Mouse (Mus musculus): ENCODE data around the gene Krt88. TPM values are rescaled to one million over a fixed set of nuclear protein-coding genes. Genes with fewer than 3 reads are reported as not detected.

Gene Krt88
- polyA plus RNA-seq, 1 experiment from 2014 or later: not detected

GRCm38 (mm10) chr15:101483646-101484045 is 36.1 kb downstream of the Krt88 start:
- Histone ChIP-seq H3K36me3 (ENCODE audit: control insufficient read depth, insufficient read depth, low read length) (no peaks in the 10 kb centered on the region), H3K27me3 (replicated peaks; ENCODE audit: control insufficient read depth, insufficient read depth, low read length) (0 out of 2 replicates have a peak, but pooled peaks cover 3% of the 10 kb centered on the region), H3K9me3 (ENCODE audit: control insufficient read depth, low read length) (no peaks in the 10 kb centered on the region), H3K9ac (ENCODE audit: low read length) (no peak overlapping the region), H3K4me3 (ENCODE audit: low read depth, low read length) (no peak overlapping the region), H3K27ac (ENCODE audit: low read depth) (no peak overlapping the region), H3K4me2 (ENCODE audit: low read length) (no peak overlapping the region), H3K4me1 (replicated peaks; ENCODE audit: control insufficient read depth, insufficient read depth, low read length) (no peaks in the 10 kb centered on the region)
- DNase-seq (ENCODE audit: low spot score): no peak
- no peak; the same call in 1 of the 2 replicates for ATAC-seq (replicated peaks; ENCODE audit: low FRiP score, low TSS enrichment, low read depth)
- WGBS: 67% methylated on average over 1 of the region's 1 CpGs

- Histone ChIP-seq H3K9me3 (ENCODE audit: control insufficient read depth, low read length) (no peaks in the 10 kb centered on the region), H3K27ac (ENCODE audit: low read depth) (no peak overlapping the region), H3K4me1 (replicated peaks; ENCODE audit: control insufficient read depth, insufficient read depth, low read length) (no peaks in the 10 kb centered on the region), H3K27me3 (replicated peaks; ENCODE audit: control insufficient read depth, insufficient read depth, low read length) (no peaks in the 10 kb centered on the region), H3K9ac (ENCODE audit: low read length) (no peak overlapping the region), H3K36me3 (ENCODE audit: control insufficient read depth, insufficient read depth, low read length) (no peaks in the 10 kb centered on the region), H3K4me2 (ENCODE audit: low read length) (no peak overlapping the region), H3K4me3 (ENCODE audit: low read depth, low read length) (no peak overlapping the region)
- DNase-seq (ENCODE audit: low spot score): no peak
- WGBS: 52% methylated on average over 1 of the region's 1 CpGs
- ATAC-seq (replicated peaks; ENCODE audit: low FRiP score, low TSS enrichment, low read depth): no peak
Observed at GRCm38 (mm10) chr15:101484939-101485338, 37.4 kb downstream of the Krt88 start.

GRCm38 (mm10) chr15:101485911-101486635 is 38.5 kb downstream of the Krt88 start:
- ATAC-seq (replicated peaks; ENCODE audit: low FRiP score, low TSS enrichment, low read depth) (no peak), DNase-seq (ENCODE audit: low spot score) (no peak)
- WGBS: 79% methylated on average over 11 of the region's 11 CpGs

GRCm38 (mm10) chr15:101491431-101491830 is 43.9 kb downstream of the Krt88 start, which contains the start of gene Krt83:
TSS of gene Krt83 (minus strand) at chr15:101491512.
- Histone ChIP-seq H3K9me3 (ENCODE audit: control insufficient read depth, low read length) (no peaks in the 10 kb centered on the region), H3K36me3 (ENCODE audit: control insufficient read depth, insufficient read depth, low read length) (no peaks in the 10 kb centered on the region), H3K4me2 (ENCODE audit: low read length) (no peak within 1 kb of the TSS), H3K27me3 (replicated peaks; ENCODE audit: control insufficient read depth, insufficient read depth, low read length) (no peaks in the 10 kb centered on the region), H3K9ac (ENCODE audit: low read length) (no peak within 1 kb of the TSS), H3K27ac (ENCODE audit: low read depth) (no peak within 1 kb of the TSS), H3K4me3 (ENCODE audit: low read depth, low read length) (no peak within 1 kb of the TSS), H3K4me1 (replicated peaks; ENCODE audit: control insufficient read depth, insufficient read depth, low read length) (peaks cover 14% of the 10 kb centered on the region; the same call in 1 of the 2 replicates)
- DNase-seq (ENCODE audit: low spot score) (no peak), ATAC-seq (replicated peaks; ENCODE audit: low FRiP score, low TSS enrichment, low read depth) (no peak)
- 60% methylated on average over 6 of the region's 6 CpGs for WGBS

More at GRCm38 (mm10) chr15:101485911-101486635, 38.5 kb downstream of the Krt88 start:
- H3K9me3 ChIP-seq (ENCODE audit: control insufficient read depth, low read length): no peaks in the 10 kb centered on the region
- no peak overlapping the region for H3K9ac ChIP-seq (ENCODE audit: low read length)
- no peak overlapping the region for H3K4me3 ChIP-seq (ENCODE audit: low read depth, low read length)
- no peaks in the 10 kb centered on the region for H3K27me3 ChIP-seq (replicated peaks; ENCODE audit: control insufficient read depth, insufficient read depth, low read length)
- H3K4me2 ChIP-seq (ENCODE audit: low read length): no peak overlapping the region
- no peaks in the 10 kb centered on the region for H3K36me3 ChIP-seq (ENCODE audit: control insufficient read depth, insufficient read depth, low read length)
- H3K27ac ChIP-seq (ENCODE audit: low read depth): no peak overlapping the region
- no peaks in the 10 kb centered on the region for H3K4me1 ChIP-seq (replicated peaks; ENCODE audit: control insufficient read depth, insufficient read depth, low read length)

- 27% methylated on average over 8 of the region's 8 CpGs for WGBS
Observed at GRCm38 (mm10) chr15:101492718-101493117, 45.2 kb downstream of the Krt88 start.

GRCm38 (mm10) chr15:101493713-101494112 is 46.2 kb downstream of the Krt88 start:
- 90% methylated on average over 6 of the region's 6 CpGs for WGBS
- no peak overlapping the region for H3K4me3 ChIP-seq (ENCODE audit: low read depth, low read length)
- no peak for DNase-seq (ENCODE audit: low spot score)
- H3K36me3 ChIP-seq (ENCODE audit: control insufficient read depth, insufficient read depth, low read length): no peaks in the 10 kb centered on the region
- no peaks in the 10 kb centered on the region for H3K9me3 ChIP-seq (ENCODE audit: control insufficient read depth, low read length)
- H3K9ac ChIP-seq (ENCODE audit: low read length): no peak overlapping the region
- no peak overlapping the region for H3K27ac ChIP-seq (ENCODE audit: low read depth)
- no peak for ATAC-seq (replicated peaks; ENCODE audit: low FRiP score, low TSS enrichment, low read depth)
- no peaks in the 10 kb centered on the region for H3K27me3 ChIP-seq (replicated peaks; ENCODE audit: control insufficient read depth, insufficient read depth, low read length)
- H3K4me2 ChIP-seq (ENCODE audit: low read length): no peak overlapping the region
- peaks cover 14% of the 10 kb centered on the region; the same call in 1 of the 2 replicates for H3K4me1 ChIP-seq (replicated peaks; ENCODE audit: control insufficient read depth, insufficient read depth, low read length)

More at GRCm38 (mm10) chr15:101492718-101493117, 45.2 kb downstream of the Krt88 start:
- DNase-seq (ENCODE audit: low spot score): no peak
- Histone ChIP-seq H3K36me3 (ENCODE audit: control insufficient read depth, insufficient read depth, low read length) (no peaks in the 10 kb centered on the region), H3K9me3 (ENCODE audit: control insufficient read depth, low read length) (no peaks in the 10 kb centered on the region), H3K27me3 (replicated peaks; ENCODE audit: control insufficient read depth, insufficient read depth, low read length) (no peaks in the 10 kb centered on the region), H3K27ac (ENCODE audit: low read depth) (no peak overlapping the region), H3K4me1 (replicated peaks; ENCODE audit: control insufficient read depth, insufficient read depth, low read length) (peaks cover 14% of the 10 kb centered on the region; the same call in 1 of the 2 replicates), H3K9ac (ENCODE audit: low read length) (no peak overlapping the region), H3K4me2 (ENCODE audit: low read length) (no peak overlapping the region), H3K4me3 (ENCODE audit: low read depth, low read length) (no peak overlapping the region)
- ATAC-seq (replicated peaks; ENCODE audit: low FRiP score, low TSS enrichment, low read depth): no peak

- no peak overlapping the region for H3K4me3 ChIP-seq (ENCODE audit: low read depth, low read length)
- no peaks in the 10 kb centered on the region for H3K27me3 ChIP-seq (replicated peaks; ENCODE audit: control insufficient read depth, insufficient read depth, low read length)
- no peak overlapping the region for H3K9ac ChIP-seq (ENCODE audit: low read length)
- no peaks in the 10 kb centered on the region for H3K9me3 ChIP-seq (ENCODE audit: control insufficient read depth, low read length)
- no peaks in the 10 kb centered on the region for H3K36me3 ChIP-seq (ENCODE audit: control insufficient read depth, insufficient read depth, low read length)
- no peak for DNase-seq (ENCODE audit: low spot score)
- peaks cover 14% of the 10 kb centered on the region; the same call in 1 of the 2 replicates for H3K4me1 ChIP-seq (replicated peaks; ENCODE audit: control insufficient read depth, insufficient read depth, low read length)
- H3K27ac ChIP-seq (ENCODE audit: low read depth): no peak overlapping the region
- H3K4me2 ChIP-seq (ENCODE audit: low read length): no peak overlapping the region
- no peak for ATAC-seq (replicated peaks; ENCODE audit: low FRiP score, low TSS enrichment, low read depth)
- WGBS: 38% methylated on average over 1 of the region's 1 CpGs
Observed at GRCm38 (mm10) chr15:101494203-101494602, 46.7 kb downstream of the Krt88 start.

- DNase-seq (ENCODE audit: low spot score) (no peak), ATAC-seq (replicated peaks; ENCODE audit: low FRiP score, low TSS enrichment, low read depth) (no peak)
- no peaks in the 10 kb centered on the region for H3K36me3 ChIP-seq (ENCODE audit: control insufficient read depth, insufficient read depth, low read length)
- no peak overlapping the region for H3K4me3 ChIP-seq (ENCODE audit: low read depth, low read length)
- no peaks in the 10 kb centered on the region for H3K9me3 ChIP-seq (ENCODE audit: control insufficient read depth, low read length)
- no peak overlapping the region for H3K9ac ChIP-seq (ENCODE audit: low read length)
- H3K4me1 ChIP-seq (replicated peaks; ENCODE audit: control insufficient read depth, insufficient read depth, low read length): peaks cover 14% of the 10 kb centered on the region; the same call in 1 of the 2 replicates
- 81% methylated on average over 8 of the region's 8 CpGs for WGBS
- H3K27me3 ChIP-seq (replicated peaks; ENCODE audit: control insufficient read depth, insufficient read depth, low read length): no peaks in the 10 kb centered on the region
- H3K4me2 ChIP-seq (ENCODE audit: low read length): no peak overlapping the region
- H3K27ac ChIP-seq (ENCODE audit: low read depth): no peak overlapping the region
Observed at GRCm38 (mm10) chr15:101495266-101495665, 47.7 kb downstream of the Krt88 start.

GRCm38 (mm10) chr15:101497181-101497580 is 49.6 kb downstream of the Krt88 start:
- Histone ChIP-seq H3K4me3 (ENCODE audit: low read depth, low read length) (no peak overlapping the region), H3K9me3 (ENCODE audit: control insufficient read depth, low read length) (no peaks in the 10 kb centered on the region), H3K4me2 (ENCODE audit: low read length) (no peak overlapping the region), H3K36me3 (ENCODE audit: control insufficient read depth, insufficient read depth, low read length) (no peaks in the 10 kb centered on the region), H3K9ac (ENCODE audit: low read length) (no peak overlapping the region), H3K27ac (ENCODE audit: low read depth) (no peak overlapping the region), H3K4me1 (replicated peaks; ENCODE audit: control insufficient read depth, insufficient read depth, low read length) (peaks cover 13% of the 10 kb centered on the region; the same call in 1 of the 2 replicates), H3K27me3 (replicated peaks; ENCODE audit: control insufficient read depth, insufficient read depth, low read length) (no peaks in the 10 kb centered on the region)
- WGBS: 83% methylated on average over 2 of the region's 2 CpGs
- ATAC-seq (replicated peaks; ENCODE audit: low FRiP score, low TSS enrichment, low read depth) (0 out of 2 replicates have a peak, but pooled peaks have one; percentile 19), DNase-seq (ENCODE audit: low spot score) (no peak)
